Mouse (Mus musculus): ENCODE measurements around the gene Olfr645. TPM values are rescaled to one million over a fixed set of nuclear protein-coding genes. Genes with fewer than 3 reads are reported as not detected.

Olfr645 gene
- polyA plus RNA-seq (2015; fragmentation: Nextera tagmentation; extraction: Ambion mirVana) = not detected in 2 replicates

DNA sequence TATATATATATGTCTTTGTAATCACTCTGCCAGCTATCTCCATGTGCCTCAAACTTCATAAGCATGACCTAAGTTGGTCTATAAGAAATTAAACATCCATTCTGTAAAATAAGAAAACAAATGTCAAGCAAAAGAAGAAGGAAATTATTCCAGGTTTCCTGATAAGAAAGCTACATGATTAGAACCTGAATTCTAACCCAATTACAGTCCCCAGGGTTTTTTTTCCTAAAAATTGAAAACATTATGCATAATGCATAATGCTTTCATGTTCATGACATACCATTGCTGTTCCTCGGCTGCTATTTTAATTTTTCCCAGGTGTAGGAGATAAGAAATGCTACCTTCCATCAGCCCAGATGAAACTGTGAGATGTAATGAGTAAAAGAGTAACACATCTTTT is at the start of gene Olfr645:
Olfr645 (minus strand) TSS at position 101 of the 400 bp plus-strand sequence.

DNA sequence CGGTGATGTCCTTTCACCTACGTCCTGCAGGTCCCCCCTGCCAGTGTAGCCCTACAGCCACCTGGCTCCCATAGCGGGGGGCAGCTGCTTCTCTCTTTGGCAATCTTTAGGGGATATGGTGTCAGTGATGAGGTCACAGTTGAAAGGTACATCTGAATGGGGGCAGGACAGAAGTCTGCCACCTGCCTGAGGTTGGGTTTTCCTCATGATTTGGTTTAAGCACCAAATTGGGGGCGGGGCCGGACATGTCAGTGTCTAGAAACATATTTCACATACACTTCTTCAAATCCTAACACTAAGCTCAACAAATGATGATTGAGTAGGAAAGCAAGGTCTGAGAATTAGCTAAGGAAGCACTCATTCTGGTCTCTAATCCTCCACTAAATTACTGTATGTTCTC is 44.5 kb upstream of the Olfr645 start, which contains the start of gene Ubqln5:
Ubqln5 (minus strand) TSS at position 101 of the 400 bp plus-strand sequence.

GRCm38 (mm10) chr7:104104757-104104972 is 19.4 kb upstream of the Olfr645 start, which contains the start of gene Olfr646:
TSS of gene Olfr646 (plus strand) at chr7:104104873.

GRCm38 (mm10) chr7:104071769-104072168 is 13.5 kb downstream of the Olfr645 start, which contains the start of gene Olfr644:
TSS of gene Olfr644 (minus strand) at chr7:104071869.

DNA sequence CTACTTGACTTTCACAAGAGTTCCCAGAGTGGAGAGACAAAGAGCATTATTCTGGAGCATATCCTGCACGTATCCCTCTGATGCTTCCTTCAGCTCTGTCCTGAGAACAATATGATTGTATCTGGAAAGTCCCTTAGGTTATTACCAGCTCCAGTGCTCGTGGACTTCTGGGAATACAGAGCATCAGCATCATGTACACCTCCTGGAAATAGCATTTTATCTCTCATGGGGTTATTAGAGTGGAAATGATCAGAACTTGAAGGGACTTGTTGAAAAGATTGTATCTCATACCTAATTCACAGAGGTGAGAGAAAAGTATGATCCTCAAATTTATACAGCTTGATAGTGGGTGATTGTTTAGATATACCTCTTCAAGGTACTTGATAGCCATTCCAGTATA is 23.9 kb downstream of the Olfr645 start, which contains the start of gene 4930516K23Rik:
4930516K23Rik (minus strand) TSS at position 101 of the 400 bp plus-strand sequence.

GRCm38 (mm10) chr7:104052566-104052965 is 32.7 kb downstream of the Olfr645 start, which contains the start of gene Olfr642:
TSS of gene Olfr642 (minus strand) at chr7:104052666.

DNA sequence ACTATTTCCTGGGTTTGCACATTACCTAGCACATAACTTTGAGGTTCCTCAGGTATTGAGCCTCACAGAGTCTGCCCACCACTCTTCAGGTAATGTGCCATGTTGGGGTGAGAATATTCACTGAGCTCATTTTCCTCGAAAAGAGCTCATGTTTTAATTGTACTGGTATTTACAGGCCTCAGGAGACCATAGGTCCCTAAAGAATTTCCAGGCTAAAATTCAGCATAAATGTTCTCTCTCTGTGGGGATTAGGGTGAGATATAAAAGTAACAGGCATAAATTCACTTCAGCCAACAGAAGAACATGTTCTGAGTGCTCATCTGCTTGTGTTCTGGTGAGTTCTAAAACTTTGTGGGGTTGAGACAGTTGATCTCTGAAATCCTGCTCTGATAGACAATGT is 50.1 kb downstream of the Olfr645 start, which contains the start of gene Olfr641:
Olfr641 (plus strand) TSS at position 301 of the 400 bp plus-strand sequence.

Other genes starting within 250 kb of the Olfr645 start
- gene Hbb-bh2, start 244.9 kb downstream of the Olfr645 start, polyA plus RNA-seq (2015; fragmentation: Nextera tagmentation; extraction: Ambion mirVana) = not detected in 2 replicates
- 0.39 TPM in 1 of 2 replicates, not detected in the other for gene Hbb-bh1, start 242.3 kb downstream of the Olfr645 start, polyA plus RNA-seq (2015; fragmentation: Nextera tagmentation; extraction: Ambion mirVana)
- 2.0 and 5.8 TPM in 2 replicates for gene Hbb-y, start 232.2 kb downstream of the Olfr645 start, polyA plus RNA-seq (2015; fragmentation: Nextera tagmentation; extraction: Ambion mirVana)
- gene Olfr66, start 199.2 kb downstream of the Olfr645 start, polyA plus RNA-seq (2015; fragmentation: Nextera tagmentation; extraction: Ambion mirVana) = not detected in 2 replicates
- gene Olfr64, start 191.0 kb downstream of the Olfr645 start, polyA plus RNA-seq (2015; fragmentation: Nextera tagmentation; extraction: Ambion mirVana) = not detected in 2 replicates
- not detected in 2 replicates for gene Olfr65, start 182.0 kb downstream of the Olfr645 start, polyA plus RNA-seq (2015; fragmentation: Nextera tagmentation; extraction: Ambion mirVana)
- not detected in 2 replicates for gene Olfr631, start 156.6 kb downstream of the Olfr645 start, polyA plus RNA-seq (2015; fragmentation: Nextera tagmentation; extraction: Ambion mirVana)
- gene Olfr632, start 151.1 kb downstream of the Olfr645 start, polyA plus RNA-seq (2015; fragmentation: Nextera tagmentation; extraction: Ambion mirVana) = not detected in 2 replicates
- not detected in 2 replicates for gene Olfr633, start 141.0 kb downstream of the Olfr645 start, polyA plus RNA-seq (2015; fragmentation: Nextera tagmentation; extraction: Ambion mirVana)
- not detected in 2 replicates for gene Olfr635, start 114.3 kb downstream of the Olfr645 start, polyA plus RNA-seq (2015; fragmentation: Nextera tagmentation; extraction: Ambion mirVana)
- not detected in 2 replicates for gene Olfr638, start 86.7 kb downstream of the Olfr645 start, polyA plus RNA-seq (2015; fragmentation: Nextera tagmentation; extraction: Ambion mirVana)
- not detected in 2 replicates for gene Olfr639, start 68.2 kb downstream of the Olfr645 start, polyA plus RNA-seq (2015; fragmentation: Nextera tagmentation; extraction: Ambion mirVana)
- gene Olfr640, start 59.9 kb downstream of the Olfr645 start, polyA plus RNA-seq (2015; fragmentation: Nextera tagmentation; extraction: Ambion mirVana) = not detected in 2 replicates
- gene Olfr641, start 50.0 kb downstream of the Olfr645 start, polyA plus RNA-seq (2015; fragmentation: Nextera tagmentation; extraction: Ambion mirVana) = not detected in 2 replicates
- gene Olfr642, start 32.8 kb downstream of the Olfr645 start, polyA plus RNA-seq (2015; fragmentation: Nextera tagmentation; extraction: Ambion mirVana) = not detected in 2 replicates
- not detected in 2 replicates for gene 4930516K23Rik, start 24.0 kb downstream of the Olfr645 start, polyA plus RNA-seq (2015; fragmentation: Nextera tagmentation; extraction: Ambion mirVana)
- not detected in 2 replicates for gene Olfr644, start 13.6 kb downstream of the Olfr645 start, polyA plus RNA-seq (2015; fragmentation: Nextera tagmentation; extraction: Ambion mirVana)
- not detected in 2 replicates for gene Olfr646, start 19.4 kb upstream of the Olfr645 start, polyA plus RNA-seq (2015; fragmentation: Nextera tagmentation; extraction: Ambion mirVana)
- not detected in 2 replicates for gene Ubqln5, start 44.4 kb upstream of the Olfr645 start, polyA plus RNA-seq (2015; fragmentation: Nextera tagmentation; extraction: Ambion mirVana)
- not detected in 2 replicates for gene Olfr643, start 51.9 kb upstream of the Olfr645 start, polyA plus RNA-seq (2015; fragmentation: Nextera tagmentation; extraction: Ambion mirVana)
- not detected in 2 replicates for gene Ubqln3, start 57.8 kb upstream of the Olfr645 start, polyA plus RNA-seq (2015; fragmentation: Nextera tagmentation; extraction: Ambion mirVana)
- gene Ubqlnl, start 65.1 kb upstream of the Olfr645 start, polyA plus RNA-seq (2015; fragmentation: Nextera tagmentation; extraction: Ambion mirVana) = not detected in 2 replicates
- gene Olfm5, start 79.4 kb upstream of the Olfr645 start, polyA plus RNA-seq (2015; fragmentation: Nextera tagmentation; extraction: Ambion mirVana) = not detected in 2 replicates
- 0.09 and 0.10 TPM in 2 replicates for gene Olfr648, start 97.9 kb upstream of the Olfr645 start, polyA plus RNA-seq (2015; fragmentation: Nextera tagmentation; extraction: Ambion mirVana)
- gene Olfr649, start 110.5 kb upstream of the Olfr645 start, polyA plus RNA-seq (2015; fragmentation: Nextera tagmentation; extraction: Ambion mirVana) = not detected in 2 replicates
- 0.95 and 1.4 TPM in 2 replicates for gene Trim6, start 133.3 kb upstream of the Olfr645 start, polyA plus RNA-seq (2015; fragmentation: Nextera tagmentation; extraction: Ambion mirVana)
- gene Trim34a, start 159.0 kb upstream of the Olfr645 start, polyA plus RNA-seq (2015; fragmentation: Nextera tagmentation; extraction: Ambion mirVana) = 5.5 and 7.2 TPM in 2 replicates
- 1.5 and 2.9 TPM in 2 replicates for gene Trim5, start 202.6 kb upstream of the Olfr645 start, polyA plus RNA-seq (2015; fragmentation: Nextera tagmentation; extraction: Ambion mirVana)
- gene Trim12a, start 230.0 kb upstream of the Olfr645 start, polyA plus RNA-seq (2015; fragmentation: Nextera tagmentation; extraction: Ambion mirVana) = 22.6 and 24.5 TPM in 2 replicates
- gene Trim34b, start 244.0 kb upstream of the Olfr645 start, polyA plus RNA-seq (2015; fragmentation: Nextera tagmentation; extraction: Ambion mirVana) = 0.11 and 0.25 TPM in 2 replicates

Measured in adrenal gland, postnatal 0 days (tissue).